Mouse (Mus musculus) CH12.LX (cell line): ENCODE results near the gene Rin3. TPM values are rescaled to one million over a fixed set of nuclear protein-coding genes. Genes with fewer than 3 reads are reported as not detected.

Experiments used
- DNase-seq: peaks from one replicate; pipeline ENCODE4 v3.0.0-alpha.2; 2013; ENCODE audit errors: extremely low read depth
- H3K27ac ChIP-seq: 2 replicates; pipeline ENCODE4 v1.5.1; 2012; ENCODE audit warnings: low read depth, mild to moderate bottlenecking, control low read depth, moderate library complexity; ENCODE audit not compliant: insufficient read depth
- H3K27me3 ChIP-seq: replicated peaks from 2 replicates; pipeline ENCODE3; 2012; ENCODE audit warnings: inconsistent platforms
- H3K36me3 ChIP-seq, 2 experiments: replicated peaks in 1 of 2; 2 replicates each; pipeline versions ENCODE3 to v1.6.1; 2012; ENCODE audit warnings: inconsistent platforms in 1 of 2, low read length in 1 of 2, mild to moderate bottlenecking in 1 of 2, mixed read lengths in 1 of 2, moderate library complexity in 1 of 2; ENCODE audit not compliant: control insufficient read depth in 1 of 2, insufficient read depth in 1 of 2
- H3K4me1 ChIP-seq, 2 experiments: 2 replicates each; pipeline ENCODE4 v1.6.1; 2012; ENCODE audit warnings: inconsistent platforms in 1 of 2, moderate library complexity in 1 of 2; ENCODE audit not compliant: insufficient read depth in 2 of 2, control insufficient read depth in 1 of 2
- H3K4me2 ChIP-seq: 2 replicates; pipeline ENCODE4 v1.6.1; 2012; ENCODE audit warnings: low read depth, mild to moderate bottlenecking, control low read depth; ENCODE audit not compliant: poor library complexity, insufficient read depth, severe bottlenecking
- H3K4me3 ChIP-seq, 3 experiments: fragments of 150-350 bp in 1 of 3; sonication (generic) in 1 of 3; replicated peaks in 1 of 3; 2 replicates each; pipeline versions ENCODE3 to v1.5.1; 2011 to 2012; ENCODE audit warnings: low read depth in 2 of 3, low read length in 2 of 3, mild to moderate bottlenecking in 2 of 3, moderate library complexity in 2 of 3, control low read depth in 1 of 3, improper control_type of control experiment in 1 of 3, inconsistent platforms in 1 of 3, mixed read lengths in 1 of 3; ENCODE audit not compliant: poor library complexity in 1 of 3
- H3K79me2 ChIP-seq: replicated peaks from 2 replicates; pipeline ENCODE4 v1.6.1; 2012; ENCODE audit warnings: mild to moderate bottlenecking, moderate library complexity; ENCODE audit not compliant: control insufficient read depth, poor library complexity, insufficient read depth, severe bottlenecking; ENCODE audit errors: extremely low read depth
- H3K9ac ChIP-seq: 2 replicates; pipeline ENCODE4 v1.6.1; 2012; ENCODE audit warnings: low read depth, mild to moderate bottlenecking, control low read depth, moderate library complexity; ENCODE audit not compliant: insufficient read depth
- H3K9me3 ChIP-seq: replicated peaks from 2 replicates; pipeline ENCODE3; 2012; ENCODE audit warnings: low read length, inconsistent platforms, mixed read lengths
- CHD1 ChIP-seq: IDR thresholded peaks from 2 replicates; pipeline ENCODE4 v1.6.1; 2012; ENCODE audit warnings: low read depth, low read length, improper control_type of control experiment, inconsistent platforms
- CHD2 ChIP-seq: IDR thresholded peaks from 2 replicates; pipeline ENCODE4 v1.6.1; 2011; ENCODE audit warnings: low read length, improper control_type of control experiment
- CTCF ChIP-seq, 2 experiments: IDR thresholded peaks in 1 of 2; conservative IDR thresholded peaks in 1 of 2; 2 replicates each; pipeline ENCODE4 v1.5.1; 2011 to 2012; ENCODE audit warnings: low read depth in 2 of 2, low read length in 2 of 2, improper control_type of control experiment in 1 of 2, inconsistent platforms in 1 of 2, mild to moderate bottlenecking in 1 of 2, moderate library complexity in 1 of 2
- E2F4 ChIP-seq: IDR thresholded peaks from 2 replicates; pipeline ENCODE4 v1.6.1; 2011; ENCODE audit warnings: low read depth, low read length, improper control_type of control experiment; ENCODE audit not compliant: insufficient replicate concordance
- ELF1 ChIP-seq: IDR thresholded peaks from 2 replicates; pipeline ENCODE4 v1.6.1; 2014; ENCODE audit warnings: low read depth, mild to moderate bottlenecking, inconsistent platforms, low read length, improper control_type of control experiment
- EP300 ChIP-seq: IDR thresholded peaks from 2 replicates; pipeline ENCODE4 v1.6.1; 2011; ENCODE audit warnings: low read length, improper control_type of control experiment
- ETS1 ChIP-seq: conservative IDR thresholded peaks from 2 replicates; pipeline ENCODE4 v1.6.1; 2012; ENCODE audit warnings: low read depth, mild to moderate bottlenecking, inconsistent platforms, low read length, improper control_type of control experiment, moderate library complexity
- GABPA ChIP-seq: IDR thresholded peaks from 2 replicates; pipeline ENCODE4 v1.6.1; 2012; ENCODE audit warnings: low read depth, low read length, improper control_type of control experiment, inconsistent platforms; ENCODE audit not compliant: insufficient replicate concordance
- HCFC1 ChIP-seq: IDR thresholded peaks from 2 replicates; pipeline ENCODE4 v1.6.1; 2012; ENCODE audit warnings: low read depth, mild to moderate bottlenecking, inconsistent platforms, low read length, improper control_type of control experiment
- IRF4 ChIP-seq: IDR thresholded peaks from 2 replicates; pipeline ENCODE4 v1.6.1; 2014; ENCODE audit warnings: low read depth, mild to moderate bottlenecking, inconsistent platforms, low read length, improper control_type of control experiment
- JUND ChIP-seq: conservative IDR thresholded peaks from 2 replicates; pipeline ENCODE4 v1.6.1; 2011; ENCODE audit warnings: low read depth, low read length, improper control_type of control experiment
- KAT2A ChIP-seq: IDR thresholded peaks from 2 replicates; pipeline ENCODE4 v1.6.1; 2012; ENCODE audit warnings: low read length, improper control_type of control experiment, inconsistent platforms; ENCODE audit not compliant: insufficient replicate concordance
- MAFK ChIP-seq: IDR thresholded peaks from 2 replicates; pipeline ENCODE4 v1.6.1; 2011; ENCODE audit warnings: low read length, improper control_type of control experiment; ENCODE audit not compliant: insufficient replicate concordance
- MAX ChIP-seq: IDR thresholded peaks from 2 replicates; pipeline ENCODE4 v1.6.1; 2011; ENCODE audit warnings: low read length, improper control_type of control experiment
- MAZ ChIP-seq: IDR thresholded peaks from 2 replicates; pipeline ENCODE4 v1.6.1; 2012; ENCODE audit warnings: low read depth, mild to moderate bottlenecking, inconsistent platforms, low read length, improper control_type of control experiment, moderate library complexity
- MXI1 ChIP-seq: IDR thresholded peaks from 2 replicates; pipeline ENCODE4 v1.6.1; 2011; ENCODE audit warnings: mild to moderate bottlenecking, low read depth, low read length, improper control_type of control experiment
- MYC ChIP-seq: IDR thresholded peaks from 2 replicates; pipeline ENCODE4 v1.6.1; 2011; ENCODE audit warnings: low read depth, mild to moderate bottlenecking, improper control_type of control experiment, low read length
- NELFE ChIP-seq: IDR thresholded peaks from 2 replicates; pipeline ENCODE4 v1.6.1; 2011; ENCODE audit warnings: low read depth, low read length, improper control_type of control experiment
- NRF1 ChIP-seq: IDR thresholded peaks from 2 replicates; pipeline ENCODE4 v1.6.1; 2014; ENCODE audit warnings: low read depth, mild to moderate bottlenecking, inconsistent platforms, low read length, improper control_type of control experiment, moderate library complexity
- PAX5 ChIP-seq: IDR thresholded peaks from 2 replicates; pipeline ENCODE4 v1.6.1; 2012; ENCODE audit warnings: low read length, inconsistent platforms, mixed read lengths
- POLR2AphosphoS2 ChIP-seq: IDR thresholded peaks from 2 replicates; pipeline ENCODE4 v1.6.1; 2011; ENCODE audit warnings: low read depth, low read length, improper control_type of control experiment
- RCOR1 ChIP-seq: conservative IDR thresholded peaks from 2 replicates; pipeline ENCODE4 v1.6.1; 2012; ENCODE audit warnings: low read depth, mild to moderate bottlenecking, inconsistent platforms, low read length, improper control_type of control experiment
- TCF12 ChIP-seq: IDR thresholded peaks from 2 replicates; pipeline ENCODE4 v1.6.1; 2014; ENCODE audit warnings: low read depth, mild to moderate bottlenecking, inconsistent platforms, low read length, improper control_type of control experiment
- UBTF ChIP-seq: IDR thresholded peaks from 2 replicates; pipeline ENCODE4 v1.6.1; 2012; ENCODE audit warnings: low read depth, mild to moderate bottlenecking, inconsistent platforms, low read length, improper control_type of control experiment, moderate library complexity
- ZC3H11A ChIP-seq: IDR thresholded peaks from 2 replicates; pipeline ENCODE4 v1.6.1; 2012; ENCODE audit warnings: low read depth, mild to moderate bottlenecking, inconsistent platforms, low read length, improper control_type of control experiment
- ZNF384 ChIP-seq: IDR thresholded peaks from 2 replicates; pipeline ENCODE4 v1.6.1; 2012; ENCODE audit warnings: low read depth, low read length, improper control_type of control experiment, inconsistent platforms
- dilution Hi-C: fragments of 300-500 bp; cut with MboI; formaldehyde crosslinking; loops from 2 replicates; pipeline ENCODE4 v1.14.3; 2020; ENCODE audit warnings: low sequenced_read_pairs; ENCODE audit not compliant: extremely low pct_unique_long_range_greater_than_20kb, extremely low pct_ligation_motif_present
- in situ Hi-C: fragments of 300-500 bp; cut with MboI; formaldehyde crosslinking; loops from 3 replicates; pipeline ENCODE4 v1.14.3; 2019; ENCODE audit warnings: low sequenced_read_pairs, low pct_ligation_motif_present, low pct_unique_long_range_greater_than_20kb, mixed read lengths
- polyA plus RNA-seq: library from polyadenylated mRNA; unstranded; fragments of >175 nt; gene quantifications from 2 replicates; pipeline ENCODE4 v1.2.1, GENCODE M21; 2012; ENCODE audit warnings: low read depth; ENCODE audit not compliant: insufficient read length
- total RNA-seq, 2 experiments: library from RNA; depleted of rRNA; stranded (reverse); fragments of 300-350 nt in 1 of 2; fragments of >200 nt in 1 of 2; gene quantifications; 2 replicates each; pipeline ENCODE4 v1.2.3; 2012 to 2014

Rin3 gene
- total and polyA plus RNA-seq, 3 experiments, result 2.4 to 10.0 (median 8.4) TPM

DNA sequence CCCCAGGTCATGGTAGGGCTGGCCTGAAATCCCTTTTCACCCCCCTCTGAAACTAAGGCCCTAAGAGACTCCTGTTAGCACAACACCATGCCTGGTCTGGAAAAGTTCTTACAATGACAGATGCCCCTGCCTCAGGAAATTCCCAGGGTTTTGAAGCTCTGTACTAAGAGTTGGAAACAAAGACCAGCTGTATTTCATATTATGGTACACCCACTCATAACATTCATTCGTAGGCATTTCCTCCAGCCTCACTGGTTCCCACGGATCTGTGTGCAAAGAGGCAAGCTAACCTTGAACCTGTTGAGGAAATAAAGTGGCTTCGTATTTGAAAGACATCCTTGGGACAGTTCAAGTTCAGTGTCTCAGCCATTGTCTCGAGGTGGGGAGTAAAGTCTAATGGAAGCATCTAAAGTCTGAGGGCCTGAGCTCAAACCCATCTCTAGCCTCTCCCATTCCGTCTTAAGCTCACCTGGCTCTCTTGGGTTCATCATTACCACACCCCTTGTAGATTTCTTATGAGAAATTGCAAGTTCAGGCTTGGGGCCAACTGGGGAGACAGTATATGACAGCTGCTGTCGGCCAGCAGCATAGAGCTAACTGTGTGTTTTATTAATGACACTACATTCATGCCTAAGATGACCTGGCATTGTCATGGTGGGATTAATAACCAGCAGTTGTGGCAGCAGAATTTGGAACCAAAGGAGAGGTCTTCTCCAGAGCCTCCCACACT is 41.5 kb downstream of the Rin3 start:
- H3K9me3 ChIP-seq, result no peaks in the 10 kb centered on the region
- H3K79me2 ChIP-seq, result no peaks in the 10 kb centered on the region
- in situ Hi-C loops (no loop called here), dilution Hi-C loops (no loop called here)
- no peak overlapping the region for H3K4me2 ChIP-seq
- no peak overlapping the region for H3K27ac ChIP-seq
- TF ChIP-seq POLR2AphosphoS2, result no peak
- no peak for TF ChIP-seq MAFK
- no peak for TF ChIP-seq ZNF384
- TF ChIP-seq CHD2, result no peak
- no peak for TF ChIP-seq JUND
- no peak for TF ChIP-seq PAX5
- TF ChIP-seq, all 38 proteins: peak for 0
- Histone ChIP-seq H3K36me3 (peaks cover 3 to 47% of the 10 kb centered on the region in 2 experiments), H3K4me1 (peaks cover 11 to 36% of the 10 kb centered on the region in 2 experiments), H3K9ac (no peak overlapping the region), H3K27me3 (no peaks in the 10 kb centered on the region), H3K4me3 (no peak overlapping the region)
- no peak for DNase-seq

DNA sequence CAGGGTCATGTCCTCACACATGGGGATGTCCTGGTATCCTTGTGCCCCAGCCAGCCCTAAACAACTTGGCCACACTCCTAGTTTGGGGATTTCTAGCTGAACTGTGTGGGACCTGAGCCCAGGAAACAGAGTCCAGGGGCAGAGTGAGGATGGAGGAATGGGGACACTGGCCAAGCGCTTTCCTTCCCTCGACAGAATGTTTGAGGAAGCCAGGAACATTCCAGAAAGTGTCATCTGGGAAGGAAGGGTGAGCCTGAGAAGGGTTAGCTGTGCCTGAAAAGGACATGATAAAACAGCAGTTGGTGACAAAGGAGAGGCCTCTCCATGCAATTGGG is 42.0 kb downstream of the Rin3 start:
- H3K36me3 ChIP-seq, result peaks cover 3 to 45% of the 10 kb centered on the region in 2 experiments
- no peak overlapping the region for H3K4me3 ChIP-seq
- dilution Hi-C loops (no loop called here), in situ Hi-C loops (no loop called here)
- no peak overlapping the region for H3K4me2 ChIP-seq
- H3K27ac ChIP-seq, result no peak overlapping the region
- no peak overlapping the region for H3K9ac ChIP-seq
- TF ChIP-seq ELF1 (no peak), IRF4 (no peak), MYC (no peak)
- H3K9me3 ChIP-seq, result no peaks in the 10 kb centered on the region
- H3K27me3 ChIP-seq, result no peaks in the 10 kb centered on the region
- H3K79me2 ChIP-seq, result no peaks in the 10 kb centered on the region
- peaks cover 13 to 41% of the 10 kb centered on the region in 2 experiments for H3K4me1 ChIP-seq
- DNase-seq, result no peak

DNA sequence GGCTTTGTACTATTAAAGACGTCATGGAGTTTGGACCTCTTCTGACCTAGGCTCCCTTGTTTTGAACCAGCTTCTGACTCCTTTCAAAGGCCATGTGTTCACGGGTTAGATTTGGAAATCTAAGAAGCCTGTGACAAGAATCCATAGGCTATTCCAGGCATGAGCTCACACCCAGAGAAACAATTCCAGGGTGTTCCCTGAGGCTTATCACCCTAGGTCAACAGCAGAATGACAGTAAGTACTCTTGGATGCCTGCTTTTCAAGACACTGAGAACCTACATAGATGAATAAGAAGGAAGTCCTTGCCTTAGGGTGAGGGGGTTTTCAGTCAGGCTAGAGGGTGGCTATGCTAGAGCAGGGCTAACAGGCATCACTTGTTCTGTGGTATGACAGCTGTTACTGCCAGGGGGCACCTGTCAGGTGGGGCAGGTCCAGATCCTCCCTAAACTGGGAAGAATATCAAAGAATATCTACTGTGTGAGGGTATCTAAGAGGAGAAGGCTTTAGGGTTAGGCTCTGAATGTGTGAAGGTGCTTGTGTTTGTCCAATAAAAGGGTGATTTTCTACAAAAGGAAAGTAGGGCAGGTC is 44.0 kb downstream of the Rin3 start:
- Histone ChIP-seq H3K27ac (no peak overlapping the region), H3K4me2 (no peak overlapping the region), H3K36me3 (peaks cover 0 to 41% of the 10 kb centered on the region in 2 experiments), H3K4me1 (peaks cover 25 to 56% of the 10 kb centered on the region in 2 experiments), H3K9me3 (no peaks in the 10 kb centered on the region), H3K79me2 (no peaks in the 10 kb centered on the region), H3K4me3 (no peak overlapping the region), H3K27me3 (no peaks in the 10 kb centered on the region), H3K9ac (no peak overlapping the region)
- dilution Hi-C loops (no loop called here), in situ Hi-C loops (no loop called here)
- no peak for DNase-seq
- TF ChIP-seq CHD1 (no peak), MAZ (no peak), NRF1 (no peak), KAT2A (no peak), E2F4 (no peak), EP300 (no peak), HCFC1 (no peak), GABPA (no peak), NELFE (no peak), ZC3H11A (no peak), MAX (no peak), MAFK (no peak), RCOR1 (no peak), MXI1 (no peak), CTCF (conservative IDR thresholded peaks at IDR 0.05 in 1 of 2, IDR thresholded peaks at IDR 0.05 in 1 of 2; ENCODE audit: low read depth in 2 of 2, low read length in 2 of 2) (no peak), ELF1 (no peak), UBTF (no peak), ETS1 (no peak), TCF12 (no peak)
